ENCODE assay signal across 10 mouse cellular contexts in genomic region chr9:107464130-107464529, GRCm38 (mm10).
A peak's percentile ranks its signal among the peaks of the same experiment; 100 is the strongest.
DNase-seq lines count a peak whose midpoint lies in the region; ATAC-seq and TF ChIP-seq lines count a peak whose summit lies in the region.
"Had no signal": no experiment of that assay in that cellular context is flagged by ENCODE, and none has a peak within 500 bp of the region (broad histone marks: within the 10 kb centered on the region; RNA-seq: fewer than 3 reads in every experiment).

No protein-coding gene starts in this region.

- H3K4me3 ChIP-seq in neural tube, embryonic 13.5 days = no peak overlapping the region
- H3K4me3 ChIP-seq in forebrain, postnatal 0 days (ENCODE audit: low read depth, low read length) = no peak overlapping the region
- no peak overlapping the region for H3K4me3 ChIP-seq in liver, postnatal 0 days (ENCODE audit: low read depth, low read length)
- H3K4me3 ChIP-seq: lung, embryonic 15.5 days; neural tube, embryonic 12.5 days had no signal

- no peak for DNase-seq in neural tube, embryonic 10.5 days (ENCODE audit: extremely low spot score, low spot score)
- peak; percentile 40 for DNase-seq in forebrain, postnatal 0 days
- no peak for DNase-seq in liver, postnatal 0 days
- no peak for DNase-seq in gastrocnemius, postnatal 10 days
- no peak for DNase-seq in gastrocnemius, adult 8-10 months (ENCODE audit: low spot score in 2 of 2)
- DNase-seq in kidney, postnatal 14 days = no peak

- H3K27ac ChIP-seq in neural tube, embryonic 13.5 days (replicated peaks) = peak overlapping the region; percentile 49
- H3K27ac ChIP-seq in forebrain, postnatal 0 days (ENCODE audit: low read depth, low read length) = peak overlapping the region; percentile 42
- no peak overlapping the region for H3K27ac ChIP-seq in liver, postnatal 0 days (ENCODE audit: low read depth)
- H3K27ac ChIP-seq: lung, embryonic 15.5 days; neural tube, embryonic 12.5 days had no signal

- WGBS in neural tube, embryonic 13.5 days = 36% methylated on average over 9 of the region's 9 CpGs
- 23% methylated on average over 9 of the region's 9 CpGs for WGBS in forebrain, postnatal 0 days
- WGBS in liver, postnatal 0 days (ENCODE audit: insufficient replicate concordance) = 15% methylated on average over 9 of the region's 9 CpGs

- TF ChIP-seq EP300 in liver, postnatal 0 days (IDR thresholded peaks at IDR 0.05; ENCODE audit: low read depth) = no peak

- H3K4me1 ChIP-seq in neural tube, embryonic 13.5 days (replicated peaks) = peaks cover 40% of the 10 kb centered on the region
- H3K4me1 ChIP-seq in forebrain, postnatal 0 days (ENCODE audit: insufficient read depth) = 0 out of 2 replicates have a peak, but pooled peaks cover 3% of the 10 kb centered on the region
- no peaks in the 10 kb centered on the region for H3K4me1 ChIP-seq in liver, postnatal 0 days (ENCODE audit: insufficient read depth)
- H3K4me1 ChIP-seq: lung, embryonic 15.5 days had no signal

- peak overlapping the region; percentile 28 for H3K9ac ChIP-seq in neural tube, embryonic 13.5 days
- 0 out of 2 replicates have a peak overlapping the region, but pooled peaks have one; percentile 1 for H3K9ac ChIP-seq in forebrain, postnatal 0 days
- H3K9ac ChIP-seq in liver, postnatal 0 days (replicated peaks) = no peak overlapping the region
- H3K9ac ChIP-seq: lung, embryonic 15.5 days; neural tube, embryonic 12.5 days had no signal

- no peak overlapping the region for H3K4me2 ChIP-seq in neural tube, embryonic 13.5 days
- no peak overlapping the region for H3K4me2 ChIP-seq in forebrain, postnatal 0 days (ENCODE audit: low read depth)
- H3K4me2 ChIP-seq in liver, postnatal 0 days (ENCODE audit: low read depth, low read length) = no peak overlapping the region
- H3K4me2 ChIP-seq: lung, embryonic 15.5 days; neural tube, embryonic 12.5 days had no signal

- no peaks in the 10 kb centered on the region for H3K27me3 ChIP-seq in neural tube, embryonic 13.5 days
- peaks cover 5% of the 10 kb centered on the region for H3K27me3 ChIP-seq in forebrain, postnatal 0 days (ENCODE audit: insufficient read depth, low read length)
- H3K27me3 ChIP-seq in liver, postnatal 0 days (ENCODE audit: insufficient read depth, low read length) = no peaks in the 10 kb centered on the region
- H3K27me3 ChIP-seq: neural tube, embryonic 12.5 days had no signal

- TF ChIP-seq CTCF in forebrain, postnatal 0 days (IDR thresholded peaks at IDR 0.05; ENCODE audit: low read depth) = no peak
- TF ChIP-seq CTCF in liver, postnatal 0 days (IDR thresholded peaks at IDR 0.05; ENCODE audit: low read depth) = no peak

- H3K36me3 ChIP-seq in neural tube, embryonic 13.5 days = no peaks in the 10 kb centered on the region; the same call in 1 of the 2 replicates
- H3K36me3 ChIP-seq in forebrain, postnatal 0 days (ENCODE audit: insufficient read depth) = no peaks in the 10 kb centered on the region
- H3K36me3 ChIP-seq in liver, postnatal 0 days (replicated peaks; ENCODE audit: insufficient read depth, low read length) = no peaks in the 10 kb centered on the region
- H3K36me3 ChIP-seq: lung, embryonic 15.5 days; neural tube, embryonic 12.5 days had no signal

- no peak; the same call in 1 of the 2 replicates for ATAC-seq in neural tube, embryonic 13.5 days (ENCODE audit: low read depth)
- ATAC-seq in forebrain, postnatal 0 days = peak; percentile 64
- ATAC-seq in liver, postnatal 0 days = peak; percentile 19; the same call in 1 of the 2 replicates
- ATAC-seq: inflammation-experienced regulatory T-cells, adult 6 months had no signal

- no peaks in the 10 kb centered on the region for H3K9me3 ChIP-seq in neural tube, embryonic 13.5 days
- H3K9me3 ChIP-seq in forebrain, postnatal 0 days (ENCODE audit: low read length) = no peaks in the 10 kb centered on the region
- H3K9me3 ChIP-seq in liver, postnatal 0 days (ENCODE audit: low read length) = no peaks in the 10 kb centered on the region
- H3K9me3 ChIP-seq: lung, embryonic 15.5 days; neural tube, embryonic 12.5 days had no signal
